Mouse (Mus musculus) mature B cell (primary cell): ENCODE results near the gene Thrb.

Experiments used
- in situ Hi-C: fragments of 300-500 bp; cut with MboI; formaldehyde crosslinking; loops from 2 replicates; pipeline ENCODE4 v1.14.3; 2019

The Thrb gene

GRCm38 (mm10) chr14:17875946-17876345 lies 215.9 kb downstream of the Thrb start:
- in situ Hi-C loops: no loop called here

GRCm38 (mm10) chr14:17879446-17879845 lies 219.4 kb downstream of the Thrb start:
- in situ Hi-C loops: no loop called here

GRCm38 (mm10) chr14:17884884-17885283 lies 224.8 kb downstream of the Thrb start:
- in situ Hi-C loops: no loop called here

GRCm38 (mm10) chr14:17885320-17885719 lies 225.3 kb downstream of the Thrb start:
- in situ Hi-C loops: no loop called here

- in situ Hi-C loops: no loop called here
Measured at GRCm38 (mm10) chr14:17894791-17895190, 234.7 kb downstream of the Thrb start.

- in situ Hi-C loops: no loop called here
Measured at GRCm38 (mm10) chr14:17899733-17900413, 239.8 kb downstream of the Thrb start.

GRCm38 (mm10) chr14:17900414-17900795 lies 240.3 kb downstream of the Thrb start:
- in situ Hi-C loops: no loop called here

- in situ Hi-C loops: no loop called here
Measured at GRCm38 (mm10) chr14:17902426-17902825, 242.4 kb downstream of the Thrb start.

- in situ Hi-C loops: no loop called here
Measured at GRCm38 (mm10) chr14:17903121-17903520, 243.1 kb downstream of the Thrb start.

- in situ Hi-C loops: no loop called here
Measured at GRCm38 (mm10) chr14:17904554-17904953, 244.5 kb downstream of the Thrb start.

GRCm38 (mm10) chr14:17905627-17906026 lies 245.6 kb downstream of the Thrb start:
- in situ Hi-C loops: no loop called here

GRCm38 (mm10) chr14:17906931-17907330 lies 246.9 kb downstream of the Thrb start:
- in situ Hi-C loops: no loop called here

- in situ Hi-C loops: no loop called here
Measured at GRCm38 (mm10) chr14:17911157-17911556, 251.1 kb downstream of the Thrb start.

- in situ Hi-C loops: no loop called here
Measured at GRCm38 (mm10) chr14:17912573-17913207, 252.6 kb downstream of the Thrb start.

- in situ Hi-C loops: no loop called here
Measured at GRCm38 (mm10) chr14:17915556-17915955, 255.5 kb downstream of the Thrb start.

GRCm38 (mm10) chr14:17916651-17917050 lies 256.6 kb downstream of the Thrb start:
- in situ Hi-C loops: no loop called here

- in situ Hi-C loops: no loop called here
Measured at GRCm38 (mm10) chr14:17917124-17917763, 257.2 kb downstream of the Thrb start.

- in situ Hi-C loops: no loop called here
Measured at GRCm38 (mm10) chr14:17917899-17918298, 257.8 kb downstream of the Thrb start.

- in situ Hi-C loops: no loop called here
Measured at GRCm38 (mm10) chr14:17922807-17923704, 263.0 kb downstream of the Thrb start.

- in situ Hi-C loops: no loop called here
Measured at GRCm38 (mm10) chr14:17927469-17927868, 267.4 kb downstream of the Thrb start.

- in situ Hi-C loops: no loop called here
Measured at GRCm38 (mm10) chr14:17929585-17929984, 269.5 kb downstream of the Thrb start.

- in situ Hi-C loops: no loop called here
Measured at GRCm38 (mm10) chr14:17933475-17933874, 273.4 kb downstream of the Thrb start.
